Mouse (Mus musculus) kidney, embryonic 14.5 days (tissue): Measurements from ENCODE around the gene Rplp2. TPM values are rescaled to one million over a fixed set of nuclear protein-coding genes. Genes with fewer than 3 reads are reported as not detected.
"Not testable (repeated sequence)": the region's sequence is repeated elsewhere in the genome, so short reads cannot be mapped to it uniquely, and the experiment has no call there.

Source experiments
- ATAC-seq: fragments of 200-750 bp; cut with Nextera tagmentation; 2 replicates; pipeline ENCODE4 v1.8.0; 2017; ENCODE audit warnings: moderate number of reproducible peaks, mild to moderate bottlenecking, moderate TSS enrichment, moderate library complexity; ENCODE audit not compliant: low FRiP score, low TSS enrichment
- H3K27ac ChIP-seq: fragments of 300-500 bp; sonication (generic); 2 replicates; pipeline ENCODE4 v1.5.1; 2014; ENCODE audit warnings: low read depth, mild to moderate bottlenecking, low read length, moderate library complexity, mixed read lengths
- H3K27me3 ChIP-seq: fragments of 300-500 bp; sonication (generic); 2 replicates; pipeline ENCODE4 v1.6.1; 2014; ENCODE audit warnings: mild to moderate bottlenecking, low read length; ENCODE audit not compliant: control insufficient read depth, insufficient read depth
- H3K36me3 ChIP-seq: fragments of 300-500 bp; sonication (generic); 2 replicates; pipeline ENCODE4 v1.6.1; 2014; ENCODE audit warnings: low read length, mixed read lengths; ENCODE audit not compliant: control insufficient read depth, insufficient read depth
- H3K4me1 ChIP-seq: fragments of 300-500 bp; sonication (generic); 2 replicates; pipeline ENCODE4 v1.6.1; 2014; ENCODE audit warnings: low read length, mixed read lengths; ENCODE audit not compliant: control insufficient read depth, insufficient read depth
- H3K4me2 ChIP-seq: fragments of 300-500 bp; sonication (generic); replicated peaks from 2 replicates; pipeline ENCODE4 v1.6.1; 2014; ENCODE audit warnings: low read depth, mild to moderate bottlenecking, low read length
- H3K4me3 ChIP-seq: fragments of 300-500 bp; sonication (generic); 2 replicates; pipeline ENCODE4 v1.5.1; 2014; ENCODE audit warnings: mild to moderate bottlenecking, low read length
- H3K9ac ChIP-seq: fragments of 300-500 bp; sonication (generic); 2 replicates; pipeline ENCODE4 v1.6.1; 2014; ENCODE audit warnings: low read depth, mild to moderate bottlenecking, low read length, moderate library complexity
- H3K9me3 ChIP-seq: fragments of 300-500 bp; sonication (generic); 2 replicates; pipeline ENCODE4 v1.6.1; 2016; ENCODE audit warnings: low read length; ENCODE audit not compliant: control insufficient read depth
- WGBS: fragments of 180-500 bp; shearing (Covaris S2); extraction: QIAGEN DNeasy Blood & Tissue Kit; methylation state at CpG from one replicate; pipeline ENCODE4 v1.1.7; 2014; 5-methylcytosine and 5-hydroxymethylcytosine counted together
- polyA plus RNA-seq: library from polyadenylated mRNA; unstranded; fragments of >200 nt; fragmentation: Nextera tagmentation; extraction: Ambion mirVana; gene quantifications from 2 replicates; pipeline ENCODE4 v1.2.1, GENCODE M21; 2014

The Rplp2 gene
- 1,491 and 1,701 TPM in 2 replicates for polyA plus RNA-seq

- peak; percentile 91 for ATAC-seq
- H3K36me3 ChIP-seq: peaks cover 39% of the 10 kb centered on the region
- H3K27ac ChIP-seq: peak within 1 kb of the TSS; percentile 74
- peak within 1 kb of the TSS; percentile 94 for H3K9ac ChIP-seq
- H3K27me3 ChIP-seq: no peaks in the 10 kb centered on the region
- peak within 1 kb of the TSS; percentile 58 for H3K4me2 ChIP-seq
- WGBS: under 1% methylated on average over 63 of the region's 63 CpGs
- peaks cover 23% of the 10 kb centered on the region for H3K4me1 ChIP-seq
- H3K9me3 ChIP-seq: no peaks in the 10 kb centered on the region
- H3K4me3 ChIP-seq: peak within 1 kb of the TSS; percentile 86
These were observed at the start of gene Rplp2 for GRCm38 (mm10) chr7:141447110-141447991. TSS of gene Rplp2 (plus strand) at chr7:141447370.

GRCm38 (mm10) chr7:141403305-141403704, 43.9 kb upstream of the Rplp2 start:
- Histone ChIP-seq H3K36me3 (peaks cover 55% of the 10 kb centered on the region), H3K27ac (no peak overlapping the region), H3K9ac (no peak overlapping the region), H3K27me3 (no peaks in the 10 kb centered on the region), H3K9me3 (no peaks in the 10 kb centered on the region), H3K4me3 (no peak overlapping the region), H3K4me2 (no peak overlapping the region), H3K4me1 (no peaks in the 10 kb centered on the region)
- 48% methylated on average over 5 of the region's 5 CpGs for WGBS
- peak; percentile 78 for ATAC-seq

- Histone ChIP-seq H3K36me3 (peaks cover 48% of the 10 kb centered on the region), H3K9ac (no peak overlapping the region), H3K4me3 (no peak overlapping the region), H3K4me2 (no peak overlapping the region), H3K27ac (no peak overlapping the region), H3K27me3 (no peaks in the 10 kb centered on the region), H3K4me1 (no peaks in the 10 kb centered on the region), H3K9me3 (no peaks in the 10 kb centered on the region)
- ATAC-seq: no peak
- 79% methylated on average over 4 of the region's 4 CpGs for WGBS
These were observed 41.7 kb upstream of the Rplp2 start for GRCm38 (mm10) chr7:141405466-141405865.

GRCm38 (mm10) chr7:141407670-141408069, 39.5 kb upstream of the Rplp2 start:
- WGBS: 96% methylated on average over 7 of the region's 7 CpGs
- not testable (repeated sequence) for H3K4me3 ChIP-seq, H3K9ac ChIP-seq, H3K4me1 ChIP-seq, H3K9me3 ChIP-seq, ATAC-seq, H3K27me3 ChIP-seq, H3K27ac ChIP-seq, H3K4me2 ChIP-seq
- H3K36me3 ChIP-seq: peaks cover 33% of the 10 kb centered on the region

GRCm38 (mm10) chr7:141408833-141409232, 38.3 kb upstream of the Rplp2 start:
- ATAC-seq: peak; percentile 47
- Histone ChIP-seq H3K4me1 (peaks cover 7% of the 10 kb centered on the region; the same call in 1 of the 2 replicates), H3K27ac (no peak overlapping the region), H3K4me2 (no peak overlapping the region), H3K9ac (no peak overlapping the region), H3K4me3 (no peak overlapping the region), H3K36me3 (peaks cover 24% of the 10 kb centered on the region), H3K27me3 (no peaks in the 10 kb centered on the region), H3K9me3 (no peaks in the 10 kb centered on the region)
- 16% methylated on average over 11 of the region's 11 CpGs for WGBS

- 94% methylated on average over 8 of the region's 8 CpGs for WGBS
- no peak overlapping the region for H3K9ac ChIP-seq
- no peak overlapping the region for H3K27ac ChIP-seq
- no peaks in the 10 kb centered on the region for H3K9me3 ChIP-seq
- no peak overlapping the region for H3K4me2 ChIP-seq
- H3K4me1 ChIP-seq: peaks cover 7% of the 10 kb centered on the region; the same call in 1 of the 2 replicates
- no peaks in the 10 kb centered on the region for H3K27me3 ChIP-seq
- no peak overlapping the region for H3K4me3 ChIP-seq
- H3K36me3 ChIP-seq: peaks cover 24% of the 10 kb centered on the region
- no peak for ATAC-seq
These were observed 36.5 kb upstream of the Rplp2 start for GRCm38 (mm10) chr7:141410631-141411030.

GRCm38 (mm10) chr7:141411667-141412066, 35.5 kb upstream of the Rplp2 start:
- Histone ChIP-seq H3K4me1 (peaks cover 7% of the 10 kb centered on the region; the same call in 1 of the 2 replicates), H3K4me2 (no peak overlapping the region), H3K27me3 (no peaks in the 10 kb centered on the region), H3K9me3 (no peaks in the 10 kb centered on the region), H3K36me3 (peaks cover 24% of the 10 kb centered on the region), H3K9ac (no peak overlapping the region), H3K4me3 (no peak overlapping the region), H3K27ac (no peak overlapping the region)
- ATAC-seq: no peak
- 100% methylated on average over 1 of the region's 1 CpGs for WGBS

- Histone ChIP-seq H3K36me3 (peaks cover 19% of the 10 kb centered on the region), H3K9ac (peak overlapping the region; percentile 89), H3K9me3 (no peaks in the 10 kb centered on the region), H3K4me1 (peaks cover 7% of the 10 kb centered on the region; the same call in 1 of the 2 replicates), H3K27ac (peak overlapping the region; percentile 85), H3K27me3 (no peaks in the 10 kb centered on the region), H3K4me2 (peak overlapping the region; percentile 88), H3K4me3 (peak overlapping the region; percentile 71)
- 2% methylated on average over 16 of the region's 16 CpGs for WGBS
- ATAC-seq: peak; percentile 9; the same call in 1 of the 2 replicates
These were observed 33.8 kb upstream of the Rplp2 start for GRCm38 (mm10) chr7:141413331-141413730.
